Mouse (Mus musculus): Measurements from ENCODE around the gene 9930111J21Rik2.
"Not testable (repeated sequence)": the region's sequence is repeated elsewhere in the genome, so short reads cannot be mapped to it uniquely, and the experiment has no call there.

- TF ChIP-seq POLR2A (IDR thresholded peaks at IDR 0.05; ENCODE audit: insufficient read length, low read depth); MYOD1 (IDR thresholded peaks at IDR 0.05; ENCODE audit: control insufficient read depth in 1 of 3, insufficient read length in 2 of 3, low read depth in 2 of 3); MAX (IDR thresholded peaks at IDR 0.05; ENCODE audit: low read depth); POLR2AphosphoS2 (IDR thresholded peaks at IDR 0.05; ENCODE audit: insufficient read length, low read depth): not testable (repeated sequence)
These were observed 62.8 kb downstream of the 9930111J21Rik2 start for GRCm38 (mm10) chr11:48988219-48988618.
